Mouse (Mus musculus) spleen, embryonic (tissue): ENCODE results near the gene Tns4.

Source experiments
- CTCF ChIA-PET: fragments of 350-600 bp; sonication (Branson Sonifier 250); formaldehyde crosslinking; loops from one replicate; lab custom pipeline; 2022; lab: Charles Lee

The Tns4 gene

GRCm38 (mm10) chr11:99024468-99025134 is 64.5 kb downstream of the Tns4 start:
- CTCF ChIA-PET = interaction anchor here (0.5 kb wide), 1 partner anchor 345 kb away, joined by 3 read pairs; no protein-coding TSS in a partner anchor

- CTCF ChIA-PET = no interaction called here
Observed at GRCm38 (mm10) chr11:99023500-99024467, 65.3 kb downstream of the Tns4 start, which contains the start of gene Top2a. Gene Top2a, minus strand, starts transcription at chr11:99024189.

- CTCF ChIA-PET = no interaction called here
Observed at GRCm38 (mm10) chr11:99023094-99023493, 66.0 kb downstream of the Tns4 start.

- CTCF ChIA-PET = no interaction called here
Observed at GRCm38 (mm10) chr11:99022384-99022933, 66.6 kb downstream of the Tns4 start.

GRCm38 (mm10) chr11:99019844-99020243 is 69.3 kb downstream of the Tns4 start:
- CTCF ChIA-PET = no interaction called here
